Mouse (Mus musculus) G1E (cell line): ENCODE results near the gene Nck2. TPM values are rescaled to one million over a fixed set of nuclear protein-coding genes. Genes with fewer than 3 reads are reported as not detected.
"Not testable (repeated sequence)": the region's sequence is repeated elsewhere in the genome, so short reads cannot be mapped to it uniquely, and the experiment has no call there.

Source experiments
- ATAC-seq: 2 replicates; pipeline ENCODE4 v1.8.0; 2016; ENCODE audit warnings: mild to moderate bottlenecking; ENCODE audit not compliant: insufficient number of reproducible peaks, poor library complexity, low FRiP score, severe bottlenecking; ENCODE audit errors: extremely low read depth
- DNase-seq: peaks from one replicate; pipeline ENCODE4 v3.0.0; 2012; ENCODE audit warnings: low spot score
- H3K27me3 ChIP-seq: 2 replicates; pipeline ENCODE4 v1.6.1; 2012; ENCODE audit warnings: mild to moderate bottlenecking, low read length, inconsistent platforms; ENCODE audit not compliant: insufficient read depth
- H3K36me3 ChIP-seq: replicated peaks from 2 replicates; pipeline ENCODE3; 2012; ENCODE audit warnings: mild to moderate bottlenecking, inconsistent platforms
- H3K4me1 ChIP-seq: 2 replicates; pipeline ENCODE4 v1.6.1; 2012; ENCODE audit warnings: low read depth, low read length, inconsistent platforms, mixed read lengths; ENCODE audit not compliant: insufficient read depth
- H3K4me3 ChIP-seq: 2 replicates; pipeline ENCODE4 v1.5.1; 2012; ENCODE audit warnings: low read depth, mild to moderate bottlenecking, inconsistent platforms, low read length, moderate library complexity, mixed read lengths
- H3K9me3 ChIP-seq: replicated peaks from 2 replicates; pipeline ENCODE4 v1.6.1; 2012; ENCODE audit warnings: inconsistent platforms
- CTCF ChIP-seq: IDR thresholded peaks from 2 replicates; pipeline ENCODE4 v1.5.1; 2012; ENCODE audit warnings: low read depth, low read length, inconsistent platforms, mixed read lengths
- GATA1 ChIP-seq: IDR thresholded peaks from 2 replicates; pipeline ENCODE4 v1.6.1; 2012; ENCODE audit warnings: borderline replicate concordance, low read length, inconsistent platforms, mixed read lengths
- GATA2 ChIP-seq: IDR thresholded peaks from 2 replicates; pipeline ENCODE4 v1.6.1; 2012; ENCODE audit warnings: low read depth, low read length, inconsistent platforms, borderline replicate concordance
- POLR2AphosphoS5 ChIP-seq: IDR thresholded peaks from 2 replicates; pipeline ENCODE4 v1.6.1; 2012; ENCODE audit warnings: low read depth, low read length, inconsistent platforms; ENCODE audit not compliant: insufficient replicate concordance
- TAL1 ChIP-seq: conservative IDR thresholded peaks from 2 replicates; pipeline ENCODE4 v1.6.1; 2012; ENCODE audit warnings: low read depth, low read length, inconsistent platforms, mixed read lengths
- polyA plus RNA-seq: library from polyadenylated mRNA; stranded (reverse); fragments of >175 nt; gene quantifications from 2 replicates; pipeline ENCODE4 v1.2.3, GENCODE M21; 2012
- total RNA-seq, 2 experiments: library from RNA; stranded (forward) in 1 of 2; stranded (reverse) in 1 of 2; fragments of 200-1000 nt in 1 of 2; fragments of >200 nt in 1 of 2; fragmentation: Nextera tagmentation in 1 of 2; gene quantifications; 2 replicates each; pipeline ENCODE4 v1.2.3; 2014 to 2017

The Nck2 gene
- total and polyA plus RNA-seq, 3 experiments = 45.3 to 101 (median 54.4) TPM

GRCm38 (mm10) chr1:43529086-43529485 lies 84.7 kb downstream of the Nck2 start:
- Histone ChIP-seq H3K4me1 (peaks cover 60% of the 10 kb centered on the region), H3K27me3 (no peaks in the 10 kb centered on the region), H3K36me3 (peaks cover 63% of the 10 kb centered on the region), H3K9me3 (no peaks in the 10 kb centered on the region), H3K4me3 (no peak overlapping the region)
- ATAC-seq = no peak
- DNase-seq = no peak
- no peak for TF ChIP-seq GATA2
- TF ChIP-seq TAL1 = no peak
- TF ChIP-seq POLR2AphosphoS5 = no peak
- TF ChIP-seq GATA1 = no peak

- H3K4me1 ChIP-seq = peaks cover 63% of the 10 kb centered on the region
- H3K36me3 ChIP-seq = peaks cover 58% of the 10 kb centered on the region
- ATAC-seq = no peak
- H3K4me3 ChIP-seq = no peak overlapping the region
- no peaks in the 10 kb centered on the region for H3K9me3 ChIP-seq
- no peak for DNase-seq
- TF ChIP-seq TAL1 (no peak), GATA1 (no peak)
- no peaks in the 10 kb centered on the region for H3K27me3 ChIP-seq
Observed at GRCm38 (mm10) chr1:43530295-43531020, 86.1 kb downstream of the Nck2 start.

- TF ChIP-seq CTCF (no peak), POLR2AphosphoS5 (no peak), GATA1 (no peak), TAL1 (no peak), GATA2 (no peak)
- ATAC-seq (no peak), DNase-seq (no peak)
- Histone ChIP-seq H3K4me1 (peaks cover 67% of the 10 kb centered on the region), H3K36me3 (peaks cover 51% of the 10 kb centered on the region), H3K4me3 (no peak overlapping the region), H3K27me3 (no peaks in the 10 kb centered on the region), H3K9me3 (no peaks in the 10 kb centered on the region)
Observed at GRCm38 (mm10) chr1:43531307-43531706, 86.9 kb downstream of the Nck2 start.

- H3K36me3 ChIP-seq = peaks cover 48% of the 10 kb centered on the region
- DNase-seq (no peak), ATAC-seq (no peak)
- no peaks in the 10 kb centered on the region for H3K9me3 ChIP-seq
- H3K4me1 ChIP-seq = peaks cover 73% of the 10 kb centered on the region
- no peak for TF ChIP-seq POLR2AphosphoS5
- TF ChIP-seq GATA1 = no peak
- no peak for TF ChIP-seq GATA2
- no peak for TF ChIP-seq TAL1
- TF ChIP-seq CTCF = no peak
- H3K27me3 ChIP-seq = no peaks in the 10 kb centered on the region
- H3K4me3 ChIP-seq = no peak overlapping the region; the same call in 1 of the 2 replicates
Observed at GRCm38 (mm10) chr1:43532279-43532678, 87.9 kb downstream of the Nck2 start.

- H3K36me3 ChIP-seq = peaks cover 49% of the 10 kb centered on the region
- not testable (repeated sequence) for H3K9me3 ChIP-seq, H3K27me3 ChIP-seq, DNase-seq, ATAC-seq
- H3K4me3 ChIP-seq = peak overlapping the region; percentile 58; the same call in 1 of the 2 replicates
- H3K4me1 ChIP-seq = peaks cover 80% of the 10 kb centered on the region
Observed at GRCm38 (mm10) chr1:43533497-43533896, 89.1 kb downstream of the Nck2 start.

GRCm38 (mm10) chr1:43534060-43534760 lies 89.8 kb downstream of the Nck2 start:
- Histone ChIP-seq H3K36me3 (peaks cover 48% of the 10 kb centered on the region), H3K4me1 (peaks cover 85% of the 10 kb centered on the region), H3K4me3 (peak overlapping the region; percentile 42; the same call in 1 of the 2 replicates), H3K9me3 (no peaks in the 10 kb centered on the region), H3K27me3 (no peaks in the 10 kb centered on the region)
- TF ChIP-seq POLR2AphosphoS5 (no peak), TAL1 (peak; percentile 91), GATA2 (no peak)
- peak; percentile 66 for ATAC-seq
- DNase-seq = peak; percentile 56

- Histone ChIP-seq H3K4me3 (no peak overlapping the region), H3K36me3 (peaks cover 51% of the 10 kb centered on the region), H3K27me3 (no peaks in the 10 kb centered on the region), H3K9me3 (no peaks in the 10 kb centered on the region), H3K4me1 (peaks cover 96% of the 10 kb centered on the region)
- TF ChIP-seq CTCF (no peak), GATA1 (no peak), TAL1 (peak; percentile 68), GATA2 (no peak), POLR2AphosphoS5 (no peak)
- ATAC-seq (peak; percentile 66), DNase-seq (peak; percentile 59)
Observed at GRCm38 (mm10) chr1:43535519-43536000, 91.2 kb downstream of the Nck2 start.
